Mouse (Mus musculus) naive thymus-derived CD4-positive, alpha-beta T cell, adult 2 months (primary cell): ENCODE results near the gene Olfr721-ps1.

Source experiments
- DNase-seq: peaks from one replicate; pipeline ENCODE4 v3.0.0-alpha.2; 2011; ENCODE audit warnings: low read depth

Gene Olfr721-ps1

GRCm38 (mm10) chr14:14400998-14401397 is at the start of gene Olfr721-ps1:
Gene Olfr721-ps1, plus strand, starts transcription at chr14:14401298.
- no peak for DNase-seq

GRCm38 (mm10) chr14:14351721-14352590 is 49.1 kb upstream of the Olfr721-ps1 start:
- DNase-seq = peak; percentile 63

DNA sequence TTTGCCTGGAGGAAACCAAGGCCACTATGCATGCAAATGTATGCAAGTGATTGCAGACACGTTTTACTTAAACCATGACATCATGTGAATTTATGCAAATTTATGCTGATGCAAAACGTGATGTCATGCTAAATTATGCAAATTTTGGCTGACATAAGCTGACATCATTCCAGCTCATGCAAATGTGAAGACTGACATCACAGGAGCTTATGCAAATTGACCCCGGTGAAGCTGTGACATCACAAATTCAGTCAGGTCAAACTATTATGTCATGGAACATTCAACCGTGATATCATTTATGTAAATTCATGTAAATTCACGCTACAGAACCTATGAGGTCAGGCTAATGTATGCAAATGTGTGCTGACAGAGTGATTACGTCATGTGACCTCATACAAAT is 48.5 kb upstream of the Olfr721-ps1 start:
- peak; percentile 57 for DNase-seq

GRCm38 (mm10) chr14:14353081-14353732 is 47.9 kb upstream of the Olfr721-ps1 start:
- DNase-seq = peak; percentile 39

DNA sequence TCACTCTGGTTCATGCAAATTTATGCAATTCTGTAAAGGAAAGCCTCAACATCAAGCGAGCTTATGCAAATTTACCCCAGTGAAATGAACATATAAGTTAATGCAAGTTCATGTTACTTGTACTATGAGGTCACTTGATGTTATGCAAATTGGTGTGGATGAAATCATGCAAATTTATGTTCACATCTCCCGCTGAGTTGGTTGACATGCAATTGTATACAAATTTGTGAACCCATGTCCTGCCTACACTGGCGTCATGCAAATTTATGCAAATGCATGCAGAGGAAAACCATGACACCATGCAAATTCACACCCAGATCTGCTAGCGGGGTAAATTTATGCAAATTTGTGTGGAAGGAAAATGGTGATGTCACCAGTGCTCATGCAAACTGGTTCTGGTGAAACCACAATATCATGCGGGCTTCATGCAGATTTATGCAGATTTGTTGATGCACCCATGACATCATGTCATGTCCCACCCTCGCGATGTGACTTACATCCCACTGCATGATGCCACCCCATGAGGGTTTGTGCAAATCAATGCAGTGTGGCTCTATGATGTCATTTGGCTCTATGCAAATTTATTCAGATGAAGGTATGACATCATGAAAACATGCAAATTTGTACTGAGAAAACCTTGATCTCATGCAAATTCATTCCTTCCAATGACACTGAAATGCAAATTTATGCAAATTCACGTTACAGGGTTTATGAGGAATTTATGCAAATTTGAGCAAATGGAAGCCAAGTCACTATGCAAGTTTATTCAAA is 47.2 kb upstream of the Olfr721-ps1 start:
- peak; percentile 33 for DNase-seq

DNA sequence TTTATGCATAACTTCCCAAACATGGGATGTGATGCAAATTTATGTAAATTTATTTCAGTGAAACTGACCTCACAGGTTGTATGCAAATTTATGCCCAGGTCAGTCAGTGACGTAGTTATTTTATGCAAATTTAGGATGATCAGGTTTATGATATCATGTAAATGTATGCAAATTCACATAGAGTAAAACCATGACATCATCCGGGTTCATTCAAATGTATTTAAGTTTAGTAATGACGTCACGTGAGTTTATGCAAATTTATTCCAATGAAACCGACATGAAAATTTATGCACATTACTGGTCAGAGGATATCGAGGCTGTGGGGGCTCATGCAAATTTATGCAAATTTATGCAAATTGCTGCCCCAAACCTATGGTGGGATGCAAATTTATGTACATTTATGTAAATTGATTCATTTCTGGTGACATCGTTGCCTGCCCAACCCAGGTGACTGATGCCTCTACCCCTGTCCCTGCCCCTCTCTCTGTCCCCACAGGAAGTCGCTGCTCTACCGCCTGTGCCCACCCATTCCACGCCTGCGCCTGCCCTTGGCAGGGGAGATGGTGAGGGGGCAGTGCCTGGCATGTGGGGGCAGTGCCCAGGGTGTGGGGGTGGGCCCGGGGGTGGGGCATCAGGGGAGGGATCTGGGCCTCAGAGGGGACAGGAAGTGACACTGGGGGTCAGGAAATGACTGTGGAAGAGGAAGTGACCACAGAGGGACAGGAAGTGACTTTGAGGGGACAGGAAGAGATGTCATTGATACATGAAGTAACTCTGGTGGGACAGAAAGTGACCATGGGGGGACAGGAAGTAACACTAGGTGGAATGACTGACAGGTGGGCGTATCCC is 46.4 kb upstream of the Olfr721-ps1 start:
- peak; percentile 17 for DNase-seq

DNA sequence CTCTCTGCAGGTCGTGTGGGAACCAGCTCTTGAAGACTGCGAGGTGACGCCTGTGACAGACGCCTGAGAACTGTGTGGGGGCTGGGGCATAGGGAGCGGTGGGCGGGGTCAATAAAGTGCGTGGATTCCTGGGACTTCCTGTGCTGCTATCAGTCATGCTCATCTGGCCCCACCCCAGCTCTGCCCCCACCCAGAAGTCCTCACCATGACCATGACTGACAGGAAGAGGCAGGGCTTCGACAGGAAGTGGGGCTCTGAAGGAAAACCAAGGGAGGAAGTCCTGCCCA is 45.8 kb upstream of the Olfr721-ps1 start:
- no peak for DNase-seq

DNA sequence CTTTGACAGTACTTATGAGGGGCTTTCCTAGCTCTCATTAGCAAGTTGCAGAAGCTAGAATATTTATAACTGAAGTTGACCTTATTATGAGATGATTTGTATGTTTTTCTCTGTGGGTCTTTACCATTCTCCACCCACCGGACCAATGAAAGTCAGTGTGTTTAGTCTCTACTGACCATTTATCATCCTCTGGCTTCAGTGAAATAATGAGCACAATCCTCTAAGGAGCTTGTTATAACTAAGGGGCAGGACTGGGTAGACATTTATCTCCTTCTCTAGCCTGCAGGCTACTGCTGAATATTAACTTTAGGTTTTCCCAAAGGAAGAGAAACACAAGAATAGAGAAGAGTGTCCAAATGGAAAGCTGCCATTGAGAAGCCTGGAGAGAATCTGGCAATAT is 5.6 kb upstream of the Olfr721-ps1 start:
- DNase-seq = no peak

GRCm38 (mm10) chr14:14436078-14436658 is 35.1 kb downstream of the Olfr721-ps1 start:
- no peak for DNase-seq
